Mouse (Mus musculus) limb, embryonic 14.5 days (tissue): ENCODE measurements around the gene Klra2. TPM values are rescaled to one million over a fixed set of nuclear protein-coding genes. Genes with fewer than 3 reads are reported as not detected.

ENCODE experiments used
- ATAC-seq: fragments of 200-750 bp; cut with Nextera tagmentation; 2 replicates; pipeline ENCODE4 v1.8.0; 2017; ENCODE audit warnings: low read depth, moderate number of reproducible peaks, moderate TSS enrichment; ENCODE audit not compliant: low FRiP score
- DNase-seq: peaks from one replicate; pipeline ENCODE4 v3.0.0-alpha.2; 2015; ENCODE audit warnings: low spot score
- H3K27ac ChIP-seq: fragments of 300-500 bp; sonication (generic); replicated peaks from 2 replicates; pipeline ENCODE4 v1.5.1; 2014; ENCODE audit warnings: low read depth, mild to moderate bottlenecking, low read length, moderate library complexity, mixed read lengths
- H3K27me3 ChIP-seq: fragments of 300-500 bp; sonication (generic); 2 replicates; pipeline ENCODE4 v1.6.1; 2014; ENCODE audit warnings: low read length, mixed read lengths; ENCODE audit not compliant: control insufficient read depth, insufficient read depth
- H3K36me3 ChIP-seq: fragments of 300-500 bp; sonication (generic); 2 replicates; pipeline ENCODE4 v1.6.1; 2014; ENCODE audit warnings: mild to moderate bottlenecking, low read length, moderate library complexity, mixed read lengths; ENCODE audit not compliant: control insufficient read depth, insufficient read depth
- H3K4me1 ChIP-seq: fragments of 300-500 bp; sonication (generic); 2 replicates; pipeline ENCODE4 v1.6.1; 2014; ENCODE audit warnings: antibody characterized with exemption, low read length, mixed read lengths; ENCODE audit not compliant: control insufficient read depth, insufficient read depth
- H3K4me2 ChIP-seq: fragments of 300-500 bp; sonication (generic); replicated peaks from 2 replicates; pipeline ENCODE4 v1.6.1; 2014; ENCODE audit warnings: low read depth, mild to moderate bottlenecking, low read length, moderate library complexity; ENCODE audit not compliant: severe bottlenecking
- H3K4me3 ChIP-seq: fragments of 300-500 bp; sonication (generic); replicated peaks from 2 replicates; pipeline ENCODE4 v1.5.1; 2014; ENCODE audit warnings: low read length
- H3K9ac ChIP-seq: fragments of 300-500 bp; sonication (generic); 2 replicates; pipeline ENCODE4 v1.6.1; 2014; ENCODE audit warnings: mild to moderate bottlenecking, low read depth, low read length, moderate library complexity; ENCODE audit not compliant: severe bottlenecking
- H3K9me3 ChIP-seq: fragments of 300-500 bp; sonication (generic); 2 replicates; pipeline ENCODE4 v1.6.1; 2016; ENCODE audit warnings: low read length; ENCODE audit not compliant: control insufficient read depth
- POLR2A ChIP-seq: fragments of 200-500 bp; IDR thresholded peaks from 2 replicates; pipeline ENCODE4 v1.8.0; 2012; ENCODE audit warnings: inconsistent platforms, mild to moderate bottlenecking, moderate library complexity, borderline replicate concordance; ENCODE audit not compliant: insufficient read depth, insufficient read length; ENCODE audit errors: extremely low read depth
- WGBS: fragments of 180-500 bp; shearing (Covaris S2); extraction: QIAGEN DNeasy Blood & Tissue Kit; methylation state at CpG from one replicate; pipeline ENCODE4 v1.1.7; 2014; 5-methylcytosine and 5-hydroxymethylcytosine counted together
- polyA plus RNA-seq, 2 experiments: library from polyadenylated mRNA; depleted of rRNA in 1 of 2; stranded (reverse) in 1 of 2; unstranded in 1 of 2; fragments of >200 nt; fragmentation: Nextera tagmentation in 1 of 2; extraction: Ambion mirVana in 1 of 2; gene quantifications; 2 replicates each; pipeline versions ENCODE4 v1.2.1 to v1.2.3; 2012 to 2014

Klra2 gene
- polyA plus RNA-seq, 2 experiments, result 0.14 to 0.20 TPM

GRCm38 (mm10) chr6:131264175-131264574 lies 17.0 kb upstream of the Klra2 start:
- no peaks in the 10 kb centered on the region for H3K27me3 ChIP-seq
- no peaks in the 10 kb centered on the region for H3K36me3 ChIP-seq
- no peak for DNase-seq
- no peak overlapping the region for H3K9ac ChIP-seq
- H3K4me1 ChIP-seq, result no peaks in the 10 kb centered on the region
- H3K9me3 ChIP-seq, result no peaks in the 10 kb centered on the region
- WGBS, result 81% methylated on average over 5 of the region's 5 CpGs
- H3K27ac ChIP-seq, result no peak overlapping the region
- H3K4me3 ChIP-seq, result no peak overlapping the region
- ATAC-seq, result no peak
- no peak overlapping the region for H3K4me2 ChIP-seq
- TF ChIP-seq POLR2A, result no peak

DNA sequence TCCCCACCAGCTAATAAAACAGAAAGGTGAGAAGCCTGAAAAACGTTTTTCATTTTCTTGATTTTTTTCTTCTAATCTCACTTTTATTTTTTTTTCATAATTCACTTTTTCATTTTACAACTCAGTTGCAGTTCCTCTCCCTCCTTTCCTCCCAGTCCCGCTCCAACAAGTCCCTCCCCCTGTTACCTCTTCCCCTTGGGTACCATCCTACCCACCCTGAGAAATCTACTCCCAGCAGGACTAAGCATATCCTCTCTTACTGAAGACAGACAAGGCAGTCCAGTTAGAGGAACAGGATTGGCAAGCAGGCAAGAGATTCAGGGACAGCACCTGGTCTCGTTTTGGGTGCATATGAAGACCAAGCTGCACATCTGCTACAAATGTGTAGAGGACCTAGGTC lies 15.6 kb upstream of the Klra2 start:
- no peaks in the 10 kb centered on the region for H3K4me1 ChIP-seq
- WGBS, result 64% methylated on average over 3 of the region's 3 CpGs
- no peak for TF ChIP-seq POLR2A
- H3K27me3 ChIP-seq, result no peaks in the 10 kb centered on the region
- no peak overlapping the region for H3K4me2 ChIP-seq
- ATAC-seq (no peak), DNase-seq (no peak)
- no peaks in the 10 kb centered on the region for H3K36me3 ChIP-seq
- no peak overlapping the region for H3K27ac ChIP-seq
- no peak overlapping the region for H3K4me3 ChIP-seq
- H3K9me3 ChIP-seq, result no peaks in the 10 kb centered on the region
- no peak overlapping the region for H3K9ac ChIP-seq

GRCm38 (mm10) chr6:131262009-131262408 lies 14.8 kb upstream of the Klra2 start:
- Histone ChIP-seq H3K27me3 (no peaks in the 10 kb centered on the region), H3K4me2 (no peak overlapping the region), H3K9me3 (no peaks in the 10 kb centered on the region), H3K4me3 (no peak overlapping the region), H3K36me3 (no peaks in the 10 kb centered on the region), H3K4me1 (no peaks in the 10 kb centered on the region), H3K27ac (no peak overlapping the region), H3K9ac (no peak overlapping the region)
- ATAC-seq, result no peak
- no peak for DNase-seq
- 88% methylated on average over 3 of the region's 3 CpGs for WGBS
- TF ChIP-seq POLR2A, result no peak

- Histone ChIP-seq H3K27me3 (no peaks in the 10 kb centered on the region), H3K27ac (no peak overlapping the region), H3K36me3 (no peaks in the 10 kb centered on the region), H3K9me3 (no peaks in the 10 kb centered on the region), H3K4me2 (no peak overlapping the region), H3K4me3 (no peak overlapping the region), H3K9ac (no peak overlapping the region), H3K4me1 (no peaks in the 10 kb centered on the region)
- no peak for DNase-seq
- WGBS, result 82% methylated on average over 2 of the region's 2 CpGs
- no peak for ATAC-seq
- TF ChIP-seq POLR2A, result no peak
Measured at GRCm38 (mm10) chr6:131245081-131245480, 2.1 kb downstream of the Klra2 start.

Other genes starting within 250 kb of the Klra2 start
- 26.2 and 35.8 TPM in 2 replicates for gene Magohb, start 45.9 kb upstream of the Klra2 start, polyA plus RNA-seq (2012; rRNA removed)
- 54.4 and 61.1 TPM in 2 replicates for gene Magohb, start 45.9 kb upstream of the Klra2 start, polyA plus RNA-seq (2014; fragmentation: Nextera tagmentation; extraction: Ambion mirVana)
- gene Styk1, start 106.2 kb upstream of the Klra2 start, polyA plus RNA-seq (2012; rRNA removed), result 1.1 and 1.3 TPM in 2 replicates
- gene Styk1, start 106.2 kb upstream of the Klra2 start, polyA plus RNA-seq (2014; fragmentation: Nextera tagmentation; extraction: Ambion mirVana), result 1.1 and 1.5 TPM in 2 replicates
- gene Ybx3, start 141.1 kb upstream of the Klra2 start, polyA plus RNA-seq (2012; rRNA removed), result 153 and 219 TPM in 2 replicates
- gene Ybx3, start 141.1 kb upstream of the Klra2 start, polyA plus RNA-seq (2014; fragmentation: Nextera tagmentation; extraction: Ambion mirVana), result 77.9 and 88.7 TPM in 2 replicates
- not detected in 2 replicates for gene 5430401F13Rik, start 239.0 kb upstream of the Klra2 start, polyA plus RNA-seq (2012; rRNA removed)
- not detected in 2 replicates for gene 5430401F13Rik, start 239.0 kb upstream of the Klra2 start, polyA plus RNA-seq (2014; fragmentation: Nextera tagmentation; extraction: Ambion mirVana)
- not detected in 2 replicates for gene Gm6619, start 239.0 kb upstream of the Klra2 start, polyA plus RNA-seq (2012; rRNA removed)
- gene Gm6619, start 239.0 kb upstream of the Klra2 start, polyA plus RNA-seq (2014; fragmentation: Nextera tagmentation; extraction: Ambion mirVana), result not detected in 2 replicates